Mouse (Mus musculus): Measurements from ENCODE around the gene Kcnj12. TPM values are rescaled to one million over a fixed set of nuclear protein-coding genes. Genes with fewer than 3 reads are reported as not detected.

The Kcnj12 gene
- total and polyA plus RNA-seq, 3 experiments: not detected

DNA sequence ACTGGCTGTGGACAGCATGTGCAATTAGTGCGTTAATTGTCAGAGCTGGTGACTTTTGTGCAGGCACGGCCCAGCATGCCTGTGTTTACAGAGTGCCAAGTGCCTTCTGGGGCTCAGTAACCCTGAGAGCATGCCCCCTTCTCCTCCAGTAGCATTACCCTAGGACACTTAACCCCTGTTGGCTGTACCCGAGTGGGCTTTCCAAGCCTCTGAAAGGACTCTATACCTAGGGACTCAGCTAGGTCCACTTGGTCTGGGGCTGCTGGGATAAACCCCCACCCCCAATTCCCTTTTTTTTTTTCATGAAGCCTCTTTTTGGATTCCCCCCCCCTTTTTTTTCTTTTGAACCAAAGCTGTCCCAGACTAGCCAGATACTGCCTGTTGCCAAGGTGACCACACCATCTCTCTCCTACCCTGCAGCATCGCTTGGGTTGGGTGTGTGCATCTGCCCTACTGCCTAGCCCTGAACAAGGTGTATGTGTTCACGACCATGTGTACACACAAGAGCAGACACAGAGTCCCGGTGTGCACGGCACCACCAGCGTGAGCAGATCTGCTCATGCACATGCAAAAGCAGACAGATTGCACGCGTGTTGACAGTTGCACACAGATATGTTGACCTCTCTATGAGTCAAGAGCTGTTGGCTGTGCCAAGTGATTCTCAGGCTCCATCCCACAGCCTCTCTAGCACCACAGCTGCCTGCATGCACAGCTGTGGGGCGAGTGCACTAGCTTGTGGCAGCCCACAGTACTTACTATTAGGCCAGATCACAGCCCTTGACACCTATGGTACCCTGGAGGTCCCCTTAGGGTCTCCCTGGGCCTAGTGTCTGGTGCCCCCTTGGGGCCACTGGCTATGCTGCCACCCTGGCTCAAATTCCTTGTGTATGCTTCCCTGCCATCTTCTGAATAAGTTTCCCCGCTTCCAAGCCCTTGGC, 21.0 kb downstream of the Kcnj12 start:
- peaks cover 0 to 6% of the 10 kb centered on the region in 2 experiments; a peak in 1 of 4 replicates for H3K4me1 ChIP-seq (ENCODE audit: control insufficient read depth in 1 of 2, insufficient read depth in 2 of 2)
- in situ Hi-C loops (cut with MboI; ENCODE audit: low pct_ligation_motif_present, low pct_unique_long_range_greater_than_20kb, low sequenced_read_pairs) (loop anchor here (10.0 kb wide), 2 partner anchors 109 to 139 kb away; partner anchors contain the start of gene Map2k3), dilution Hi-C loops (cut with MboI; ENCODE audit: extremely low pct_ligation_motif_present, extremely low pct_unique_long_range_greater_than_20kb, low sequenced_read_pairs) (no loop called here)
- no peaks in the 10 kb centered on the region for H3K9me3 ChIP-seq (replicated peaks; ENCODE audit: low read length)
- no peak overlapping the region for H3K4me2 ChIP-seq (ENCODE audit: insufficient read depth, low read depth, poor library complexity, severe bottlenecking)
- no peaks in the 10 kb centered on the region for H3K79me2 ChIP-seq (replicated peaks; ENCODE audit: control insufficient read depth, extremely low read depth, insufficient read depth, poor library complexity, severe bottlenecking)
- DNase-seq (ENCODE audit: extremely low read depth): peak; percentile 67
- H3K9ac ChIP-seq (ENCODE audit: insufficient read depth, low read depth): no peak overlapping the region
- H3K4me3 ChIP-seq (replicated peaks in 1 of 3; ENCODE audit: low read depth in 2 of 3, low read length in 2 of 3, poor library complexity in 1 of 3): no peak overlapping the region
- no peaks in the 10 kb centered on the region for H3K27me3 ChIP-seq (replicated peaks)
- no peak for TF ChIP-seq ZNF384 (IDR thresholded peaks at IDR 0.05; ENCODE audit: low read depth, low read length)
- no peak for TF ChIP-seq SIN3A (IDR thresholded peaks at IDR 0.05; ENCODE audit: low read length)
- peak; percentile 53 to 84 for TF ChIP-seq CTCF (conservative IDR thresholded peaks at IDR 0.05 in 1 of 2, IDR thresholded peaks at IDR 0.05 in 1 of 2; ENCODE audit: low read depth in 2 of 2, low read length in 2 of 2)
- TF ChIP-seq MAZ (IDR thresholded peaks at IDR 0.05; ENCODE audit: low read depth, low read length): no peak
- TF ChIP-seq NELFE (IDR thresholded peaks at IDR 0.05; ENCODE audit: low read depth, low read length): peak; percentile 25; the same call in 1 of the 2 replicates
- TF ChIP-seq HCFC1 (IDR thresholded peaks at IDR 0.05; ENCODE audit: low read depth, low read length): no peak
- no peak for TF ChIP-seq MAX (IDR thresholded peaks at IDR 0.05; ENCODE audit: low read length)
- TF ChIP-seq SMC3 (IDR thresholded peaks at IDR 0.05; ENCODE audit: low read depth, low read length): peak; percentile 90
- TF ChIP-seq ZC3H11A (IDR thresholded peaks at IDR 0.05; ENCODE audit: low read depth, low read length): peak; percentile 59
- TF ChIP-seq RAD21 (IDR thresholded peaks at IDR 0.05; ENCODE audit: low read depth, low read length): peak; percentile 92
- TF ChIP-seq ZMIZ1 (IDR thresholded peaks at IDR 0.05; ENCODE audit: low read depth, low read length): no peak
- no peak for TF ChIP-seq TBP (conservative IDR thresholded peaks at IDR 0.05; ENCODE audit: low read depth, low read length)
- no peak overlapping the region for H3K27ac ChIP-seq (ENCODE audit: insufficient read depth, low read depth)
- H3K36me3 ChIP-seq (replicated peaks in 1 of 2; ENCODE audit: control insufficient read depth in 1 of 2, insufficient read depth in 1 of 2, low read length in 1 of 2): no peaks in the 10 kb centered on the region

DNA sequence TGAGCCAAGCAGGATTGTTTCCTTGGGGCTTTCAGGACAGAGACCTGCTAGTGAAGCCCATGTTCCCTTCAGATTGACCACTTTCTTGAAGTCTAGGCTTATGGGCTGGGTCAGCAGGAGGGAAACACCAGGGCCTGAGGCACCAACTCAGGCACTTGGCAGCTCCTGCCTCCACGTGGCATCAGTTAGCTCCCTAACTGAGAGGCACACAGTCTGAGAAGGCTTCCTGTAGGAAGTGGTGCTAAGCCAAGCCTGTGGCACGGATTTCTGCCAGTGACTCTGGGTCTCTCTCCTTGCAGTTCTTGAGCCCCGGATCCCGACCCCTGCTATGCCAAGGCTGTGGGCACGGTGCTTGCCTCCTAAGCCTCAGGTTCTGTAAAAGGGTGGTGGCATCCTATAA, 22.4 kb downstream of the Kcnj12 start:
- in situ Hi-C loops (cut with MboI; ENCODE audit: low pct_ligation_motif_present, low pct_unique_long_range_greater_than_20kb, low sequenced_read_pairs): loop anchor here (10.0 kb wide), 2 partner anchors 110 to 140 kb away; partner anchors contain the start of gene Map2k3
- Histone ChIP-seq H3K27me3 (replicated peaks) (no peaks in the 10 kb centered on the region), H3K36me3 (replicated peaks in 1 of 2; ENCODE audit: control insufficient read depth in 1 of 2, insufficient read depth in 1 of 2, low read length in 1 of 2) (no peaks in the 10 kb centered on the region), H3K79me2 (replicated peaks; ENCODE audit: control insufficient read depth, extremely low read depth, insufficient read depth, poor library complexity, severe bottlenecking) (no peaks in the 10 kb centered on the region), H3K27ac (ENCODE audit: insufficient read depth, low read depth) (no peak overlapping the region), H3K9ac (ENCODE audit: insufficient read depth, low read depth) (no peak overlapping the region), H3K4me2 (ENCODE audit: insufficient read depth, low read depth, poor library complexity, severe bottlenecking) (no peak overlapping the region), H3K9me3 (replicated peaks; ENCODE audit: low read length) (peaks cover 2% of the 10 kb centered on the region), H3K4me1 (ENCODE audit: control insufficient read depth in 1 of 2, insufficient read depth in 2 of 2) (peaks cover 0 to 6% of the 10 kb centered on the region in 2 experiments; a peak in 1 of 4 replicates), H3K4me3 (replicated peaks in 1 of 3; ENCODE audit: low read depth in 2 of 3, low read length in 2 of 3, poor library complexity in 1 of 3) (no peak overlapping the region)
- no peak for TF ChIP-seq SMC3 (IDR thresholded peaks at IDR 0.05; ENCODE audit: low read depth, low read length)
- TF ChIP-seq RAD21 (IDR thresholded peaks at IDR 0.05; ENCODE audit: low read depth, low read length): no peak
- TF ChIP-seq POLR2AphosphoS2 (IDR thresholded peaks at IDR 0.05; ENCODE audit: low read depth, low read length): no peak
- no peak for TF ChIP-seq IRF4 (IDR thresholded peaks at IDR 0.05; ENCODE audit: low read depth, low read length)
- TF ChIP-seq CHD1 (IDR thresholded peaks at IDR 0.05; ENCODE audit: low read depth, low read length): no peak
- no peak for TF ChIP-seq ZNF384 (IDR thresholded peaks at IDR 0.05; ENCODE audit: low read depth, low read length)
- TF ChIP-seq TBP (conservative IDR thresholded peaks at IDR 0.05; ENCODE audit: low read depth, low read length): no peak
- TF ChIP-seq MXI1 (IDR thresholded peaks at IDR 0.05; ENCODE audit: low read depth, low read length): no peak
- no peak for TF ChIP-seq POLR2A (IDR thresholded peaks at IDR 0.05; ENCODE audit: low read depth, low read length)
- no peak for TF ChIP-seq MEF2A (IDR thresholded peaks at IDR 0.05; ENCODE audit: borderline replicate concordance, low read depth, low read length)
- TF ChIP-seq USF2 (conservative IDR thresholded peaks at IDR 0.05; ENCODE audit: low read depth, low read length): no peak
- no peak for TF ChIP-seq USF1 (IDR thresholded peaks at IDR 0.05; ENCODE audit: low read depth, low read length)
- no peak for TF ChIP-seq MAZ (IDR thresholded peaks at IDR 0.05; ENCODE audit: low read depth, low read length)
- TF ChIP-seq SIN3A (IDR thresholded peaks at IDR 0.05; ENCODE audit: low read length): no peak
- dilution Hi-C loops (cut with MboI; ENCODE audit: extremely low pct_ligation_motif_present, extremely low pct_unique_long_range_greater_than_20kb, low sequenced_read_pairs): no loop called here
- no peak for DNase-seq (ENCODE audit: extremely low read depth)
